Mouse (Mus musculus): ENCODE results near the gene Tab1.

DNA sequence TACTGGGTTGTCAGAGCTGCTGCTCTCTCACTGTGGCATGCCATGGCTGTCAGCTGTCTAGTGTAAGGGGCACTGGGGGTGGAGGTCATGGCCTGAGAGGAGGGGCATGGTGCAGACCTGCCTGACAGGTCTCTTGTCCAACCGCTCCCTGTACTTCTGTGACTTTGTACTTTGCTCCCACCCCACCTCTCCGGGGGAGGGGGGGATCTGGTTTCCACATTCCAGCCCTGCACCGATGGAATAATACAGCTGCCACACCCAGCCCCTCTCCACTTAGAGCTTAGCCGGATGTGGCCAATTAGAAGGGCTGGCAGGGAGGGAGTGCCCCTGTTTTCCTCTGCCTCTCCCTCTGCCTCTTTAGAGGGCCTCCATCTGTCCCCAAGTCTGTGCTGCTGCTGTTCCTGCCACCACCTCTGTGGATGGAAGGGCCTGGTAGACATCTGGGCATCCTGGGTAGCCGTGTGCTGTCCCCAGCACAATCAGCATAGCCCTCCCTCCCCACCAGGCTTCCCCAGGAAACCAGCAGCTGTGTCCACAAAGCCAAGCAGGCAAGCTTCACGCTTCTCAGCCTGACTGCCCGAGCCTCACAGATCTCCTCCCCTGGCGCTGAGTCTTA is 26.5 kb downstream of the Tab1 start:
- TF ChIP-seq CTCF (IDR thresholded peaks at IDR 0.05; ENCODE audit: low read depth) (no peak), EP300 (IDR thresholded peaks at IDR 0.05; ENCODE audit: low read depth) (no peak)
